19 mouse cellular contexts compared by ENCODE assay signal in genomic region chr13:95011546-95012257, GRCm38 (mm10).
"Had no signal": no experiment of that assay in that cellular context is flagged by ENCODE, and none has a peak within 500 bp of the region (broad histone marks: within the 10 kb centered on the region; RNA-seq: fewer than 3 reads in every experiment).

No protein-coding gene starts in this region.

- H3K4me3 ChIP-seq: layer of hippocampus, adult 2 months; left cerebral cortex, adult 2 months; limb, embryonic 12.5 days; limb, embryonic 15.5 days; midbrain, embryonic 12.5 days; midbrain, embryonic 15.5 days; myocyte; neural tube, embryonic 13.5 days; stomach, embryonic 15.5 days had no signal

- H3K4me1 ChIP-seq: limb, embryonic 15.5 days; midbrain, embryonic 15.5 days; stomach, embryonic 15.5 days had no signal

- DNase-seq: kidney, adult 2 months; kidney, postnatal 25 days; layer of hippocampus, adult 9-11 months; layer of hippocampus, postnatal 36 days; left cerebral cortex, postnatal 4 days; liver, postnatal 0 days; retina, postnatal 1 day; right cerebral cortex, postnatal 25 days; spleen, adult 18-20 months; thymus, postnatal 25 days had no signal
